Mouse (Mus musculus): ENCODE measurements around the gene Zfp653. TPM values are rescaled to one million over a fixed set of nuclear protein-coding genes. Genes with fewer than 3 reads are reported as not detected.
A peak's percentile ranks its signal among the peaks of the same experiment; 100 is the strongest.

Zfp653 gene
- 15.8 and 16.4 TPM in 2 replicates for polyA plus RNA-seq (2016; fragmentation: Nextera tagmentation; extraction: Ambion mirVana)

- peak; percentile 98 for ATAC-seq (ENCODE audit: low FRiP score)
- peak within 1 kb of the TSS; percentile 86 for H3K4me3 ChIP-seq (replicated peaks)
- H3K9ac ChIP-seq, result peak within 1 kb of the TSS; percentile 88
- peaks cover 13% of the 10 kb centered on the region for H3K4me1 ChIP-seq
- no peaks in the 10 kb centered on the region for H3K9me3 ChIP-seq
- H3K4me2 ChIP-seq, result peak within 1 kb of the TSS; percentile 60
- WGBS, result under 1% methylated on average over 66 of the region's 87 CpGs
- H3K27me3 ChIP-seq, result no peaks in the 10 kb centered on the region
- peak within 1 kb of the TSS; percentile 97 for H3K27ac ChIP-seq
- peaks cover 38% of the 10 kb centered on the region for H3K36me3 ChIP-seq (replicated peaks)
Measured at GRCm38 (mm10) chr9:22070791-22071573, at the start of gene Zfp653, which contains the start of gene Gm49318. TSS of gene Zfp653 (minus strand) at chr9:22071376. TSS of gene Gm49318 (minus strand) at chr9:22071259.

- 96% methylated on average over 4 of the region's 4 CpGs for WGBS
- Histone ChIP-seq H3K36me3 (replicated peaks) (no peaks in the 10 kb centered on the region), H3K9me3 (no peaks in the 10 kb centered on the region), H3K27ac (no peak overlapping the region), H3K4me3 (replicated peaks) (no peak overlapping the region), H3K4me2 (no peak overlapping the region), H3K27me3 (no peaks in the 10 kb centered on the region), H3K4me1 (peaks cover 18% of the 10 kb centered on the region), H3K9ac (no peak overlapping the region)
- no peak for ATAC-seq (ENCODE audit: low FRiP score)
Measured at GRCm38 (mm10) chr9:22119543-22119942, 48.4 kb upstream of the Zfp653 start.

DNA sequence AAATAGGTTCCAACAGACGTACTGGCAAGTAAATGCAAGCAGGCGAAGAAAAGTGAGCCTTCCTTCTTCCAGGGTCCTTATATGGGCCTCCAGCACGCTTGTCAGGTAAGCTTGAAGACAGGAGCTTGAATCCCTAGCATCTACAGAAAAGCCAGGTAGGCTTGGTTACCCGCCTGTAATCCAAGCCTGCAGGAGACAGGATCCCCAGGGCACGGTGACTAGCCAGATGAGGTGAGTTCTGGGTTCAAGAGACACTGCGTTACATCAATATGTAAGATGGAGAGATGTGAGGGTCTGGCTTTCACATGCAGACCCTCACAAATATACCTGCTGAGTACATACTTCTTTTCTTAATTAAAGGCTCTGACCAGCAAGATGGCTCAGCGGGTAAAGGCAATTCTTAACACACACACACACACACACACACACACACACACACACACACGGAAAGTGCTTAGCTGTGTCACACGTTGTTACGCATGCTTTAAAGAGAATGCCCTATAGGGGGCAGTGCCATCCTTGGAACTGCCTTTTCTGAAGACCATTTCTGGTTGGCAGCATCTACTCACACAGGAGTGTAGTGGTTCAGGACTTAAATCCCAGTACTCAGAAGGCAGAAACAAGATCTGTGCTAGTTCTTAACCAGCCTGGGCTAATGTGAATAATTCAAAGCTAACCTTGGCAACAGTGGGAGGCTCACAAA is 46.7 kb upstream of the Zfp653 start:
- Histone ChIP-seq H3K36me3 (replicated peaks) (peaks cover 10% of the 10 kb centered on the region), H3K4me1 (peaks cover 18% of the 10 kb centered on the region), H3K27ac (no peak overlapping the region), H3K4me3 (replicated peaks) (peak overlapping the region; percentile 92), H3K4me2 (peak overlapping the region; percentile 79), H3K9me3 (no peaks in the 10 kb centered on the region), H3K27me3 (no peaks in the 10 kb centered on the region), H3K9ac (0 out of 2 replicates have a peak overlapping the region, but pooled peaks have one; percentile 88)
- whole genome bisulfite sequencing, result 45% methylated on average over 10 of the region's 10 CpGs
- no peak for ATAC-seq (ENCODE audit: low FRiP score)

DNA sequence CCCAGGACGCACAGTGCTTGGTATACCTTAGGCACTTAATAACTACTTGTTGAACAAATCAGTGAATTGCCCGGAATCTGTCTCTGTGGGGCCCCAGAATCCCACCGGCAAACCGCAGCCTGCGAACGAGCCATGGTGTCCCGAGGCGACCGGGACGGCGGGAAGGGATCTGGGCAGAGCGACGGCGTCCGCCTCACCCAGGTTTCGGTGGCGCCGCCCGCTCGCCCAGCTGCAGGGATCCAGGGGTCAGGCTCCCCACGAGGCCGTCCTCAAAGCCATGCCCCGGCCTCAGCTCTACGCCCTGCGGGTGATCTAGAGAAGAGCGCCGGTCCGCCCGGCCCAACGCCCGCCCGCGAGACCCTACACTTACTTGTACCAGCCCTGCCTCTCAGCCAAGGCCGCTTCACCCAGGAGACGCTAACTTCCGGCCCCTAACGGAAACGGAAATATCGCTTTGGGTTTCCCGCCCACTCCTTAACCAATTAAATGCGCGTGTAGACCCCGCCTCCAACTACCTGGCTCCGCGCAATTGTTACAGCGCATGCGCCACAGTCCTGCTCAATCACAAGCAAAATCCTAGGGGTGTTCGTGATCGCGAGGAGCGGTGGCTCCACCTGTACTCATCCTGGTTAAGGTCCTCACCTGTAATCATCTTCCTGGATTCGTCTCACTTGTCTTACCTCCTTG is 45.7 kb upstream of the Zfp653 start, which contains the start of gene Elof1:
Gene Elof1 (minus strand): TSS at position 433 of the 687 bp plus-strand sequence.
- no peaks in the 10 kb centered on the region for H3K27me3 ChIP-seq
- H3K27ac ChIP-seq, result peak within 1 kb of the TSS; percentile 78
- H3K4me1 ChIP-seq, result peaks cover 18% of the 10 kb centered on the region
- under 1% methylated on average over 52 of the region's 52 CpGs for WGBS
- ATAC-seq (ENCODE audit: low FRiP score), result peak; percentile 96
- H3K9me3 ChIP-seq, result no peaks in the 10 kb centered on the region
- peak within 1 kb of the TSS; percentile 88 for H3K9ac ChIP-seq
- H3K36me3 ChIP-seq (replicated peaks), result peaks cover 20% of the 10 kb centered on the region
- peak within 1 kb of the TSS; percentile 92 for H3K4me3 ChIP-seq (replicated peaks)
- H3K4me2 ChIP-seq, result peak within 1 kb of the TSS; percentile 79

GRCm38 (mm10) chr9:22116086-22116485 is 44.9 kb upstream of the Zfp653 start:
- peak overlapping the region; percentile 88 for H3K9ac ChIP-seq
- H3K36me3 ChIP-seq (replicated peaks), result peaks cover 28% of the 10 kb centered on the region
- peak overlapping the region; percentile 92 for H3K4me3 ChIP-seq (replicated peaks)
- WGBS, result 36% methylated on average over 15 of the region's 15 CpGs
- H3K4me1 ChIP-seq, result peaks cover 18% of the 10 kb centered on the region
- H3K9me3 ChIP-seq, result no peaks in the 10 kb centered on the region
- H3K27me3 ChIP-seq, result no peaks in the 10 kb centered on the region
- peak overlapping the region; percentile 79 for H3K4me2 ChIP-seq
- H3K27ac ChIP-seq, result no peak overlapping the region
- ATAC-seq (ENCODE audit: low FRiP score), result no peak

GRCm38 (mm10) chr9:22115635-22116034 is 44.5 kb upstream of the Zfp653 start:
- Histone ChIP-seq H3K4me2 (peak overlapping the region; percentile 79), H3K27me3 (no peaks in the 10 kb centered on the region)

GRCm38 (mm10) chr9:22108194-22108593 is 37.0 kb upstream of the Zfp653 start:
- H3K4me2 ChIP-seq, result no peak overlapping the region
- H3K27ac ChIP-seq, result no peak overlapping the region
- H3K36me3 ChIP-seq (replicated peaks), result peaks cover 40% of the 10 kb centered on the region
- H3K9ac ChIP-seq, result no peak overlapping the region
- H3K9me3 ChIP-seq, result no peaks in the 10 kb centered on the region
- WGBS, result 88% methylated on average over 9 of the region's 9 CpGs
- ATAC-seq (ENCODE audit: low FRiP score), result no peak
- no peak overlapping the region for H3K4me3 ChIP-seq (replicated peaks)
- no peaks in the 10 kb centered on the region for H3K4me1 ChIP-seq
- no peaks in the 10 kb centered on the region for H3K27me3 ChIP-seq

More at GRCm38 (mm10) chr9:22115635-22116034, 44.5 kb upstream of the Zfp653 start:
- WGBS, result 93% methylated on average over 4 of the region's 4 CpGs
- Histone ChIP-seq H3K9me3 (no peaks in the 10 kb centered on the region), H3K4me1 (peaks cover 18% of the 10 kb centered on the region), H3K9ac (peak overlapping the region; percentile 88), H3K27ac (no peak overlapping the region), H3K4me3 (replicated peaks) (peak overlapping the region; percentile 92), H3K36me3 (replicated peaks) (peaks cover 32% of the 10 kb centered on the region)
- no peak for ATAC-seq (ENCODE audit: low FRiP score)

DNA sequence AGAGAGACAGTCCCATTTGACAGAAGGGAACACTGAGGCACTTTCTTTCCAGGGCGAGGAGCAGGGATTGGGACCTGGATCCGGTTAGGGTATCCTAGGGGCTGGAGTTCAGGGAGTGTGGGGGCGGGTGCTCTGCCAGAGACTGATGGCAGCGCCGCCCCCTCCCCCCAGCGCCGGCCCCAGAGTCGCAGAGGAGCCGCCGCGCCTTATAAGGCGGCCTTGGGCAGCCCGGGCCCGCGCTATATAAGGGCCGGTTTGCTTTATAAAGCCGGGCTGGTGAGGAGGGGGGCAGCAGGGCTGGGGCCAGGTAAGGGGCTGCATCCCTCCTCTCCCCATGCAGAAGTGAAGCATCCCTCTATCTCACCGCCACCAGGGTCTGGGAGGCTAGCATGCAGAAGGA is 28.7 kb upstream of the Zfp653 start:
- H3K27ac ChIP-seq, result no peak overlapping the region
- 0 out of 2 replicates have a peak overlapping the region, but pooled peaks have one; percentile 5 for H3K4me3 ChIP-seq (replicated peaks)
- ATAC-seq (ENCODE audit: low FRiP score), result no peak
- H3K36me3 ChIP-seq (replicated peaks), result no peaks in the 10 kb centered on the region
- 3% methylated on average over 18 of the region's 18 CpGs for WGBS
- peaks cover 53% of the 10 kb centered on the region for H3K27me3 ChIP-seq
- no peaks in the 10 kb centered on the region for H3K9me3 ChIP-seq
- H3K4me1 ChIP-seq, result peaks cover 5% of the 10 kb centered on the region; the same call in 1 of the 2 replicates
- H3K4me2 ChIP-seq, result no peak overlapping the region
- no peak overlapping the region for H3K9ac ChIP-seq

DNA sequence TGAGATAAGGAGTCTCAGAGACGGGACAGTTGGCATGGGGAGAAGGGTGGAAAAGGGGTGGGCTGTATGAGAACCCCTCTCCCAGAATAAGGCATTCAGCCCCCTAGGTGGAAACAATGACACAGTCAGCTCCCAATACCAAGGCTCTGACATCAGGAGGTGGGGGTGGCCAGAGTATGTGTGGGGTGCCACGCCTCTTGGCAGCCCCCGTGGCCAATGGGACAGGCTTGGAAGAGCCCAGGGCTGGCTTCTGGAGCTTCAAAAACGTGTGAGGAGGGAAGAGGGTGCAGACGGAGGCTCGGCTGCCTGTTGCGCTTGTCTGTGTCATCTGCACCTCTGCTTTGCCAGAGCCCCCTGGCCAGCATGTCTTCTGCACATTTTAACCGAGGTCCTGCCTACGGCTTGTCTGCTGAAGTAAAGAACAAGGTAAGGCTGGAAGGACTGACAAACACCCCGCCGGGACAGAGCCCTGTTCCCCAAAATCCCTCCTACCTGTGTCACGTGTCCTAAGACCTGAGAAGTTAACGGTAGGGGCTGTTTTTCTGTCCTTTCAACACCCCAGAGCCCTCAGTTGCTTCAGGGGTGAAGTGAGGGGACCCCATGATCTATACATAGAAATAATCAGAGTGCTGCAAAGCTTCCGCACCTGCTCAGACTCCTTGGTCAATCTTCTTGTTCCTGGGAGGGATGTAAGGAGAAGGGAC is 28.0 kb upstream of the Zfp653 start, which contains the start of gene Cnn1:
Gene Cnn1 (plus strand): TSS at position 224 of the 704 bp plus-strand sequence.
- H3K36me3 ChIP-seq (replicated peaks), result no peaks in the 10 kb centered on the region
- H3K4me3 ChIP-seq (replicated peaks), result 0 out of 2 replicates have a peak within 1 kb of the TSS, but pooled peaks have one; percentile 5
- 11% methylated on average over 14 of the region's 14 CpGs for WGBS
- H3K9ac ChIP-seq, result no peak within 1 kb of the TSS
- no peak for ATAC-seq (ENCODE audit: low FRiP score)
- H3K4me2 ChIP-seq, result no peak within 1 kb of the TSS
- no peak within 1 kb of the TSS for H3K27ac ChIP-seq
- H3K27me3 ChIP-seq, result peaks cover 57% of the 10 kb centered on the region
- H3K9me3 ChIP-seq, result no peaks in the 10 kb centered on the region
- H3K4me1 ChIP-seq, result peaks cover 5% of the 10 kb centered on the region; the same call in 1 of the 2 replicates

GRCm38 (mm10) chr9:22095854-22096307 is 24.7 kb upstream of the Zfp653 start:
- H3K4me3 ChIP-seq (replicated peaks), result peak overlapping the region; percentile 36
- no peaks in the 10 kb centered on the region for H3K36me3 ChIP-seq (replicated peaks)
- H3K9ac ChIP-seq, result peak overlapping the region; percentile 59
- H3K9me3 ChIP-seq, result no peaks in the 10 kb centered on the region
- WGBS, result 3% methylated on average over 24 of the region's 24 CpGs
- peak; percentile 79 for ATAC-seq (ENCODE audit: low FRiP score)
- H3K27me3 ChIP-seq, result peaks cover 52% of the 10 kb centered on the region
- no peak overlapping the region for H3K27ac ChIP-seq
- peaks cover 5% of the 10 kb centered on the region; the same call in 1 of the 2 replicates for H3K4me1 ChIP-seq
- H3K4me2 ChIP-seq, result peak overlapping the region; percentile 65

GRCm38 (mm10) chr9:22092746-22093145 is 21.6 kb upstream of the Zfp653 start:
- H3K4me1 ChIP-seq, result peaks cover 5% of the 10 kb centered on the region; the same call in 1 of the 2 replicates
- no peak overlapping the region for H3K9ac ChIP-seq
- H3K4me2 ChIP-seq, result no peak overlapping the region
- 91% methylated on average over 6 of the region's 6 CpGs for WGBS
- no peak for ATAC-seq (ENCODE audit: low FRiP score)
- no peaks in the 10 kb centered on the region for H3K9me3 ChIP-seq
- H3K27me3 ChIP-seq, result peaks cover 20% of the 10 kb centered on the region
- H3K4me3 ChIP-seq (replicated peaks), result no peak overlapping the region
- H3K27ac ChIP-seq, result no peak overlapping the region
- no peaks in the 10 kb centered on the region for H3K36me3 ChIP-seq (replicated peaks)
